21 mouse cellular contexts compared by ENCODE assay signal in the genomic region with DNA sequence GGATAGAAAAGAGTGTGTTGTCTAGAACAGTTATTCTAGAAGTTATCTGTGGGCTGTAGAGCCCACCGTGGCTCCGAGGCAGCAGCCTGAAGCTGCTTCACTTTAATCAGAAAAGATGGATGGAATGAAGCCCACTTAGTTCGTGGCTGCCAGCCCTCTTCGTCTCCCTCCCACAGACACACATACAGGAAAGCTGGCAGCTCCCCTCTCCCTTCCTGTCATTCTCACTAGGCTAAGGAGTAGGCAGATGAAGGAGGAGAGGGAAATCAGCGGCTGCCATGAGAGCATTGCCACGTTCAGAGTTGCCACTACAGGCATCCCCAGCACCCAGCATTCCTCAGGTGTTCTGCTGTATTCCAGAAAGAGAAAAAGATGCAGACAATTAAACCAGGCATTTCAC.
A peak's percentile ranks its signal among the peaks of the same experiment; 100 is the strongest.
DNase-seq lines count a peak whose midpoint lies in the region; ATAC-seq and TF ChIP-seq lines count a peak whose summit lies in the region.
"Had no signal": no experiment of that assay in that cellular context is flagged by ENCODE, and none has a peak within 500 bp of the region (broad histone marks: within the 10 kb centered on the region; RNA-seq: fewer than 3 reads in every experiment).

No protein-coding gene starts in this region.

- no peaks in the 10 kb centered on the region for H3K4me1 ChIP-seq in forebrain, embryonic 15.5 days
- H3K4me1 ChIP-seq in forebrain, embryonic 11.5 days (replicated peaks; ENCODE audit: control insufficient read depth, insufficient read depth, low read length) = no peaks in the 10 kb centered on the region
- H3K4me1 ChIP-seq in liver, postnatal 0 days (ENCODE audit: insufficient read depth) = no peaks in the 10 kb centered on the region
- H3K4me1 ChIP-seq: heart, embryonic 10.5 days; hindbrain, embryonic 15.5 days; stomach, embryonic 15.5 days had no signal

- TF ChIP-seq POLR2A in brain, embryonic 14.5 days (IDR thresholded peaks at IDR 0.05; ENCODE audit: borderline replicate concordance, extremely low read depth, insufficient read depth, insufficient read length, poor library complexity, severe bottlenecking) = no peak

- no peaks in the 10 kb centered on the region for H3K36me3 ChIP-seq in forebrain, embryonic 15.5 days
- no peaks in the 10 kb centered on the region for H3K36me3 ChIP-seq in forebrain, embryonic 11.5 days (ENCODE audit: control insufficient read depth, insufficient read depth, low read length)
- no peaks in the 10 kb centered on the region for H3K36me3 ChIP-seq in liver, postnatal 0 days (replicated peaks; ENCODE audit: insufficient read depth, low read length)
- H3K36me3 ChIP-seq: heart, embryonic 10.5 days; hindbrain, embryonic 15.5 days; stomach, embryonic 15.5 days had no signal

- H3K9me3 ChIP-seq in forebrain, embryonic 15.5 days = no peaks in the 10 kb centered on the region
- no peaks in the 10 kb centered on the region for H3K9me3 ChIP-seq in forebrain, embryonic 11.5 days (ENCODE audit: control insufficient read depth, low read length)
- no peaks in the 10 kb centered on the region for H3K9me3 ChIP-seq in liver, postnatal 0 days (ENCODE audit: low read length)
- H3K9me3 ChIP-seq: heart, embryonic 10.5 days; hindbrain, embryonic 15.5 days; stomach, embryonic 15.5 days had no signal

- no peak overlapping the region for H3K4me3 ChIP-seq in forebrain, embryonic 15.5 days
- H3K4me3 ChIP-seq in forebrain, embryonic 11.5 days (ENCODE audit: low read depth, low read length) = no peak overlapping the region
- H3K4me3 ChIP-seq in liver, postnatal 0 days (ENCODE audit: low read depth, low read length) = no peak overlapping the region
- H3K4me3 ChIP-seq: heart, embryonic 10.5 days; hindbrain, embryonic 15.5 days; stomach, embryonic 15.5 days had no signal

- TF ChIP-seq CTCF in brain, embryonic 14.5 days (IDR thresholded peaks at IDR 0.05; ENCODE audit: borderline replicate concordance, extremely low read depth, insufficient read depth, insufficient read length) = no peak
- TF ChIP-seq CTCF in liver, postnatal 0 days (IDR thresholded peaks at IDR 0.05; ENCODE audit: low read depth) = no peak

- no peak for DNase-seq in forebrain, embryonic 11.5 days (ENCODE audit: low spot score)
- peak; percentile 17 to 20 for DNase-seq in left cerebral cortex, postnatal 14 days (ENCODE audit: low spot score in 2 of 2)
- no peak for DNase-seq in left cerebral cortex, adult 11 months (ENCODE audit: low spot score)
- peak; percentile 70 for DNase-seq in brain, embryonic 14.5 days (ENCODE audit: low read depth)
- DNase-seq in left cerebral cortex, postnatal 36 days (ENCODE audit: low spot score in 2 of 2) = peak; percentile 11 to 12
- DNase-seq in neural tube, embryonic 10.5 days (ENCODE audit: extremely low spot score, low spot score) = no peak
- no peak for DNase-seq in liver, postnatal 0 days
- DNase-seq: adrenal gland, postnatal 25 days; cerebellum, adult 11 months; cerebellum, postnatal 36 days; kidney, adult 2 months; layer of hippocampus, adult 9-11 months; thymus, postnatal 25 days had no signal

- intact Hi-C loops in left cerebral cortex, postnatal 14 days (cut with DNase I) = no loop called here
- intact Hi-C loops in left cerebral cortex, postnatal 36 days (cut with DNase I) = no loop called here

- H3K27me3 ChIP-seq in forebrain, embryonic 15.5 days = no peaks in the 10 kb centered on the region
- H3K27me3 ChIP-seq in forebrain, embryonic 11.5 days (ENCODE audit: control insufficient read depth, insufficient read depth, low read length) = no peaks in the 10 kb centered on the region
- H3K27me3 ChIP-seq in liver, postnatal 0 days (ENCODE audit: insufficient read depth, low read length) = no peaks in the 10 kb centered on the region
- H3K27me3 ChIP-seq: hindbrain, embryonic 15.5 days; stomach, embryonic 15.5 days had no signal

- TF ChIP-seq EP300 in liver, postnatal 0 days (IDR thresholded peaks at IDR 0.05; ENCODE audit: low read depth) = no peak

- no peak overlapping the region for H3K9ac ChIP-seq in forebrain, embryonic 15.5 days (replicated peaks)
- no peak overlapping the region for H3K9ac ChIP-seq in forebrain, embryonic 11.5 days (ENCODE audit: low read length)
- no peak overlapping the region for H3K9ac ChIP-seq in liver, postnatal 0 days (replicated peaks)
- H3K9ac ChIP-seq: hindbrain, embryonic 15.5 days; stomach, embryonic 15.5 days had no signal

- ATAC-seq in forebrain, embryonic 15.5 days (replicated peaks) = 0 out of 2 replicates have a peak, but pooled peaks have one; percentile 71
- no peak for ATAC-seq in forebrain, embryonic 11.5 days (replicated peaks; ENCODE audit: low FRiP score)
- no peak for ATAC-seq in liver, postnatal 0 days
- ATAC-seq: lung, postnatal 0 days; midbrain, embryonic 16.5 days had no signal

- 52% methylated on average over 6 of the region's 6 CpGs for WGBS in forebrain, embryonic 15.5 days
- WGBS in forebrain, embryonic 11.5 days = 78% methylated on average over 6 of the region's 6 CpGs
- WGBS in liver, postnatal 0 days (ENCODE audit: insufficient replicate concordance) = 42% methylated on average over 6 of the region's 6 CpGs

- no peak overlapping the region for H3K27ac ChIP-seq in forebrain, embryonic 15.5 days (replicated peaks)
- H3K27ac ChIP-seq in forebrain, embryonic 11.5 days (ENCODE audit: low read depth, low read length) = no peak overlapping the region
- H3K27ac ChIP-seq in liver, postnatal 0 days (ENCODE audit: low read depth) = no peak overlapping the region
- H3K27ac ChIP-seq: heart, embryonic 10.5 days; hindbrain, embryonic 15.5 days; kidney, postnatal 0 days; macrophage; stomach, embryonic 15.5 days had no signal

- H3K4me2 ChIP-seq in forebrain, embryonic 15.5 days (replicated peaks) = no peak overlapping the region
- H3K4me2 ChIP-seq in forebrain, embryonic 11.5 days (ENCODE audit: low read depth, low read length, severe bottlenecking) = no peak overlapping the region
- no peak overlapping the region for H3K4me2 ChIP-seq in liver, postnatal 0 days (ENCODE audit: low read depth, low read length)
- H3K4me2 ChIP-seq: hindbrain, embryonic 15.5 days; stomach, embryonic 15.5 days had no signal

Comparison
In these comparisons a context has a peak if more than half of its experiments do, and no peak if none do; other contexts are left out.
1. DNase-seq: peak in left cerebral cortex, postnatal 14 days (2 of 2), brain, embryonic 14.5 days (single experiment) and left cerebral cortex, postnatal 36 days (2 of 2); none in forebrain, embryonic 11.5 days (single experiment), left cerebral cortex, adult 11 months (single experiment), neural tube, embryonic 10.5 days (single experiment) and liver, postnatal 0 days (single experiment).